Mouse (Mus musculus) thymus, adult 2 months (tissue): ENCODE measurements around the gene Luzp4.
"Not testable (repeated sequence)": the region's sequence is repeated elsewhere in the genome, so short reads cannot be mapped to it uniquely, and the experiment has no call there.

Source experiments
- CTCF ChIP-seq: fragments of 200-500 bp; IDR thresholded peaks from 2 replicates; pipeline ENCODE4 v1.5.1; 2012; ENCODE audit warnings: mild to moderate bottlenecking, control low read depth, low read length, moderate library complexity, borderline replicate concordance; ENCODE audit not compliant: control insufficient read depth, poor library complexity, insufficient read depth; ENCODE audit errors: extremely low read depth
- POLR2A ChIP-seq: fragments of 200-500 bp; IDR thresholded peaks from 2 replicates; pipeline ENCODE4 v1.6.1; 2012; ENCODE audit warnings: mild to moderate bottlenecking, low read length, control low read depth, moderate library complexity; ENCODE audit not compliant: control insufficient read depth, poor library complexity, insufficient read depth; ENCODE audit errors: extremely low read depth

- not testable (repeated sequence) for TF ChIP-seq CTCF, POLR2A
Measured at GRCm38 (mm10) chrX:148841801-148842200, 15.6 kb upstream of the Luzp4 start.
